Mouse (Mus musculus) ovary, postnatal 36 days (tissue): ENCODE results near the gene Dpep1.
A peak's percentile ranks its signal among the peaks of the same experiment; 100 is the strongest.
"Not testable (repeated sequence)": the region's sequence is repeated elsewhere in the genome, so short reads cannot be mapped to it uniquely, and the experiment has no call there.

Experiments used
- DNase-seq: peaks from one replicate; pipeline ENCODE4 v3.0.0; 2022; ENCODE audit warnings: low spot score, mixed read lengths

Gene Dpep1

DNA sequence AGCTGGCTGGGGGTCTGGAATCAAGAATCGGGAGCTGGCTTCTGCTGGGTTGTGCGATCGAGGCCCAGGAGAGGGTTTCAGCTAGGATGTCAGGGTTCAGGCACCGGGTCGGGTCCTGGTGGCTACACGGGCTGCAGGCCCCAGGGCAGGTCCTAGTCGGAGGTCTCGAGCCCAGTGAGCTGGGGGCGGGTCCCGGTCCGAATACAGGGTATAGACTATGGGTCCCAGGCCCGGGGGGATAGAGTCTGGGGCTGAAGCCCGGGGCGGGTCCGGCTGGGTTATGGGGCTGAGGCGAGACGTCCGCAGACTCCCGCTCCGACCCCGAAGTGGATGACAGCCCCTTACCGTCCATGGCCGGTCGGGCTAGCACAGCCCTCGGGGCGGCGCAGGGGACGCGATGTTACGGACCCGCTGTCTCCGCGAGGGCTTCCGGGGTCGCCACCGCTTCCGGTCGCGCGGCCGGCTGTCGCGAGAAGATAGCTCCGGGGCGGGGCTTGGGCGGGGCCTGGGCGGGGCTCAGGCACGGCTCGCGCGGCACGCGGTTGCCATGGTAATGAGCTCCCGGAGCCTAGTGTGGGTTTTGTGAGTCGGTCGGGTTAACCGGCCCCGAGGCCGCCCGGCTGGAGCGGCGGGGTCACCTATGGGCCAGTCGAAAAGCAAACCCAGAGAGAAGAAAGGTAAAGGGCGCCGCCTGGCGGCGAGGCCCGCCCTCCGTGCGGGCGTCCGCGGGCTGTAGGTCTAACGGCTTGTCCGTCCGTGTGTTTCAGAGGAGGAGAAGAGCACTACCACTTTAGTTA lies 26.5 kb downstream of the Dpep1 start, which contains the start of the genes Chmp1a and Spata33:
Gene Chmp1a, minus strand, starts transcription at position 443 of the 797 bp plus-strand sequence.
Gene Spata33, plus strand, starts transcription at position 512 of the 797 bp plus-strand sequence.
- peak; percentile 93 for DNase-seq

DNA sequence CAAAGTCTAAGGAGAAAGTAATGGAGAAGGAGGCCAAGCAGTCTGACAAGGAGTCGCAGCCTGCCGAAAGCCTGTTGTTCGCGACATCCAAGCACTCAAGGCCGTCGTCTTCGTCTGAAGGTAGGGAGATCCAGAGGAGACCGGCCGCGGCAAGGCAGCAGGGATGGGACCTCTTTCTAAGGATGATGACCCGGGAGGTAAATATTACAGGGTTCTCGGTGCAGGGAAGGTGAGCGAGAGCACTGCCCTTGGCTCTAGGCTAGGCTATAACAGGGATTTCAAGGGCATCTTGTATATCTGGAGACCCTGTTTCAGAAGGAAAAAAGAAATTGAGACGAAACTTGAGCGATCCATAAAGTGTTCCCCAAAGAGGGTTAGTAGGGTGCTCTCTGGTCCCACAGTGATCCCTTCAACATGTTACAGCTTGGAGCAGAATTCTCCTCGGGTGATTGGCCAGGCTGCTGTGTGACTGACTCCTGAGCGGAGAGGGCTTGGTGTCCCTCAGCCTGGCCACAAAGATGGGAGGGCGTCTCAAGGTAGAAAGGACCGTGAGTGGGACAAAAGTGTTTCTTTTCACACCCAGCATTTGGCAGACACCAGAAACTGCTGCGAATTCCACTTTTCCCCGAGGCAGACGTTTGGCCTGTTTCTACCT lies 27.2 kb downstream of the Dpep1 start:
- no peak for DNase-seq

DNA sequence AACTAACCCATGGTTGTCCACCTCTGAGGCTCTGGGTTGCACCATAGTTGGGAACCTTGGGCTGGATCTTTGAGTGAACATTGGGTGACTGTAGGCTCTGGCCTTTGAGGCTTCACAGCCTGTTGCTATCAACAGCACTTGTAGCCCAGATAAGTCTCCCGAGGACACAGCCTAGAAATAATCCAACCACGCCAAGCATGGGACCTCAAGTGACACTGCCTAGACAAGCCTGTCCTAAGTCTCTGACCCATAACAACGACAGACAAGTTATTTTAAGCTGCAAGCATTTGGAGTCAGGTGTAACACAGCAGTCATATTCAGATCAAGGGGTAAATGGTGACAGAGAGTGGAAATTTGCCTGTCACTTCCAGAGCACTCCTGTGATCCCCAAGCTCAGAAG lies 29.4 kb downstream of the Dpep1 start:
- no peak for DNase-seq

DNA sequence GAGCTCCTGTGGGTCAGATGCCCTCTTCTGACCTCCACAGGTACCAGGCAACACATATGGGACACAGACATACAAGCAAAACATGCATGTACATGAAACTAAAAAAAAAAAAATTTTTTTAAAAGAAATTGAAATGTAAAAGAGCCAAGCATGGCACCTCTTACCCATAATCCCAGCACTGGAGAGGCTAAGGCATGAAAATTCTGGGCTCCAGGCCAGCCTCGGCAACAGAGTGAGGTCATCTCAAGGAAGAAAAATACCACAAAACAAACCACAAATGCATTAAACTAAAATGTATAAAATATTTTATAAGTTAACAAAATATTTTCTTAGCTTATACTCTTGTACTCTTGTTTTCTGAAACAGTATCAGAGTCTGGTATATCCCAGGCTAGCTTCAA lies 34.9 kb downstream of the Dpep1 start:
- no peak for DNase-seq

DNA sequence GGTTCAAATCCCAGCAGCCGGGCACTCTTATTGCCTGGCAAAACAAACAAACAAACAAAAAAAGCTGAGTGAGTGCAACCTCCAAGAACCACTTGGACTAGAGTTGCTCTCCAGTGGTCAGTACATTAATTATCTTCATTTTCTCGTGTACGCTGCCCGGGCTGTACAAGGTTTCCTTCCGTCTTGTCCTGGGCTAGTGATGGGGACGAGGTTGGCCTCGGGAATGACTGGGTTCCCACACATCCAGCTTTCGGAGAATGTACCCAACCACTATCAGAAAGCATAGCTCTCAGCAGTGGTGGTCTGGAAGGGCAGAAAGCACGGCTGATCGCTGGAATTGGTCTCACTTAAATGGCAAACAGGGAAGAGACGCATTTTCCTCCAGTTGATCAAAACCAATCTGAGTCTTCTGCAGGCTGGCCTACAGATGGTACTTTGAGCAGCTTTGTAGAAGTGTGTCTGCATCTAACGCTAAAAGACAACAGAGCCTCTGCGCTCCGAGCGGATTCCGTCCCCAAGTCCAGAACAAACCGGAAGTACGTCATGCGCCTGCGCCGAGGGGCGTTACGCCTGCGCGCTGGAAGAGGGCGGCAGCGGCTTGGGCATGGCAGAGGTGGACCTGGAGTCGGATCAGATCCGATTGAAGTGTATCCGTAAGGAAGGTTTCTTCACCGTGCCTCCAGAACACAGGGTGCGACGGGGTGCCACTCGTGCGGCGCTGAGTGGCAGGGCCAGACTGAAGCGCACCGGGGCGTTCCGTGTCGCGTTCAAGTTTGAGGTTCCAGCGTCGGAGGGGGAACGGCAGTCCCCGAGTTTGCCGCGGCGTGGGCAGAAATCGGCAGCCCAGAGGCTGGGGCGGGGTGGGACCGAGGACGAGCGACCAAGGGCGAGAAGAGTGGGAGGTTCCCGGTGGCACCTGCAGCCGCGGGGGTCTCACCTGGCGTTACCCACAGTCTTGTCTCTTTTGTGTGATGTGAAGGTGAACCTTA lies 38.5 kb downstream of the Dpep1 start, which contains the start of gene Cdk10:
Gene Cdk10, plus strand, starts transcription at position 565 of the 989 bp plus-strand sequence.
- DNase-seq: peak; percentile 92

DNA sequence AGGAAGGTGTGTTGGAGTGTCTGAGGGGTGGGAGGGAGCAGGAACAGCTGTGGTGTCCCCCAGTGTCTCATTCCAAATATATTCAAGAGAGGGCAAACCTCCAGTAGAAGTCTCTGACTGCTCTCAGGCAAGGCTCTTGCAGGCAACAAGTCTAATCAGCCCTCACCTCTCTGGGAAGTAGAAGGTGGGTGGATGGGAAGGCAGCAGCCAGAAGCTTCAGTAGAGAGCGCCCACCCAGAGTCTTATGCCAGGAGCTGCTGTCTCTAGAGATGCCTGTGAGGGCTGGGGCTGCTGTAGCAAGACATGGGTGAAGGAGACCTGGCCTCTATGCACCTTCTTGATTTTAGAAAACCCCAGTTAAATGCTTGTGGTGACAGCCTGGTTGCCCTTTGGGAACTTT lies 42.4 kb downstream of the Dpep1 start:
- no peak for DNase-seq

DNA sequence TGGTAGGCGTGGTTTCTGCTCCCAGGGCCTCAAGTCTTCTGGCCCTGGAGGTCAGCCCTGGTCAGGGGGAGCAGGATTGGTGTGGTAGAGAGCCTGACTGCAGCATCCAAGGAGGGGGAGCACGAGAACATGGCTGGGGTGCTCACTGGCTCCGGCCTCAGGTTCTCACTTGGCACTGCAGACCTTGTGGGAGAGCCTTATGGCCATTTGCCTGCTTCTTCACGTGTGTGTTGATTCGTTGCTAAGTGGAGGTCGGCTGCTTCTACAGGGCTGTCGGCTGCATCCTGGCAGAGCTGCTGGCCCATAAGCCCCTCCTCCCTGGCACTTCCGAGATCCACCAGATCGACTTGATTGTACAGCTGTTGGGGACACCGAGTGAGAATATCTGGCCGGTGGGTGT lies 44.3 kb downstream of the Dpep1 start:
- DNase-seq: not testable (repeated sequence)

DNA sequence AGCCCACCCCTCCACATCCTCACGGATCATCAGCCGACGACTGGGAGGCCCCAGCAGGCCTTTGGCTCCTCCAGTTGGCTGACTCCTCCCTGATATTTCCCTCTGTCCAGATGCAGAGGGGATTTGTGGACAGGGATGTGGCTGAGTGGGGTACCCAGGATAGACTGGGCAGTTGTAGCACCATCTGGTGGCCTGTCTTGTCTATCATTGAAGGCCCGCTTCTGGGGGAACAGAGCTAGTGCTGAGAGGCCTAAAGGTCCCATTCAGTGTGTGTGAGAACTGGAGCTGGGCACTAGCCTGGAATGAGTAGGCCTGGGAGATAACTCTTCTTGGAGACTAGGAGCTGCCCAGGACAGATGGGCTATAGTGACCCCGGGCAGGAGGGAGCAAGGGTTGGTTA lies 45.7 kb downstream of the Dpep1 start:
- DNase-seq: no peak

DNA sequence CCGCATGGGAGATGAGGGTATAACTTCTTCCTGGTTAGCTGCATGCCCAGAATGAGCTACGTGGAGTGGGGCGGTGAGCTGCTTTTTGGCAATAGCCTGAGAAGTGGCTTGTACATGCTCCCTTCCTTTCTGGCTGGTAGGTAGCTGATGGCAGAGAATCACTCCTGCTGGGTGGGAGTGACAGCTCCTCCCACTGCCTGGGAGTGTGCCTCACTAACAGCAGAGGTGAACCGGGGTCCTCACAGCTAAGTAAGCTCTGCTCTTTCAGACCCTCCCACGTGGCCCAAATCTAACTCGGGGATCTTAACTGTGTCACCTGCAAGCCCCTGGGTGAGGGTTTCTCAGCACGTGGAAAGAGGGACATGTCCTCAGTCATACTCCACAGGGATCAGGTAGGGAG lies 46.5 kb downstream of the Dpep1 start:
- no peak for DNase-seq

DNA sequence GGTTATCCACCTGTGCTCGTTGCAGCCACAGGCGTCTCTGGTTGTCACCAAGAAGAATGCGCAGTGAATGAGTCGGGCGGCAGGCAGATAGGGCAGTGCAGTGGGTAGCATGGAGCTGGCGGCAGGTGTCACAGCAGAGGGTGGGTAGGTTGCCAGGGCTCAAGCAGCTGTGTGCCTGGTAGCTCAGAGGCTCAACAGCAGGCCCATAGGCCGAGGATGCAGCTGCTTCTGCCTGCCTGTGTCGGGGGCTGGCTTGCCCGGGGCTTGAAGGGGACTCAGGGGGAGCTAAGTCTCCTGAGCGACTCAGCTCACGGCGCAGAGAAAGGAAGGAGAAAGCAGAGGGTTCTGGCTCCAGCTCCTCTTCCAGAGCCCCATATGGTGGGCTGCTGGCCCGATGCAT lies 47.3 kb downstream of the Dpep1 start:
- no peak for DNase-seq

DNA sequence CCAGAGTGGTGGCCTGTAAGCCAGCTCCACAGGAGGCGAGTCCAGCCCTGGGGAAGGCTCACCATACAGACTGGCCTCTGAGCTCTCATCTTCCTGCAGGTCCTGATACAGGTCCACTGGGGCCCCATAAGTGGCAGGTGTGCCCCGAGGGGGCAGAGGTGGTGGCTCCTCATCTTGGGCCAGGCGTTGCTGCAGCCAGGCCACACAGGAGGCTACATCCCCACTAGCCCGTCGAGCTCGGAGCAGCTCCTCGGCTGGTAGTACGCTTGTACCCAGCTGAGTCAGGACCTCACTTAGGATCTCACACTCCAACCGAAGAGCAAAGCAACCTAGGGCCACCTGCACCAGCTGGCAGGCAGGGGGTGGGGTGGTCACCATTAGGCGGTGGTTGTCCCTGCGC lies 47.7 kb downstream of the Dpep1 start:
- no peak for DNase-seq

DNA sequence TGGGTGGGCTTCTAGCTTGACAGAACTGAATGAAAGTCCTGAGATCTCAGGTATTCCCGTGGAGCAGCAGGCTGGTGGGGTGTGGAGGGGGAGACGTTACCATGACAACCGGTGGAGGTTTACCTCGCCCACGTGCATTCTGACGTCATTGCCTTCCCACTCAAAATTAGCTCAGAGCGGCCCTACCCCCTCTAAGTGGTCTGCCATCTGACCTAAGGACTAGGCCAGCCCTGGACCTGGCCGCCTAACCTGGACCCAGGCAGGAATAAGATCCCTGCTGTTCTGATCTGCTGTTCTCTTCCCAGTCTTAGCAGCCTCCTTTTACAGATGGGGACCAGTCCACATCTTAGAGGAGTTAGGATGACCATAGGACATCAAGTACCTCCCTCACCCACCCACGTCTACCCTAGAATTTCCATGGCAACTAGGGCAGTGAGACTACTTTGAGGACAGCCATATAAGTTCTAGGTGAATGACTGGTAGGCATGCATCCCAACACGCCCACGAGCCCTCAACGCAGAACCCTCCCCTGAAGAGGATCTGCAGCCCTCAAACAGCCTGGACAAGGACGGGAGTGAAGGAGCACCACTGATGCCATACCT lies 49.0 kb downstream of the Dpep1 start:
- no peak for DNase-seq

DNA sequence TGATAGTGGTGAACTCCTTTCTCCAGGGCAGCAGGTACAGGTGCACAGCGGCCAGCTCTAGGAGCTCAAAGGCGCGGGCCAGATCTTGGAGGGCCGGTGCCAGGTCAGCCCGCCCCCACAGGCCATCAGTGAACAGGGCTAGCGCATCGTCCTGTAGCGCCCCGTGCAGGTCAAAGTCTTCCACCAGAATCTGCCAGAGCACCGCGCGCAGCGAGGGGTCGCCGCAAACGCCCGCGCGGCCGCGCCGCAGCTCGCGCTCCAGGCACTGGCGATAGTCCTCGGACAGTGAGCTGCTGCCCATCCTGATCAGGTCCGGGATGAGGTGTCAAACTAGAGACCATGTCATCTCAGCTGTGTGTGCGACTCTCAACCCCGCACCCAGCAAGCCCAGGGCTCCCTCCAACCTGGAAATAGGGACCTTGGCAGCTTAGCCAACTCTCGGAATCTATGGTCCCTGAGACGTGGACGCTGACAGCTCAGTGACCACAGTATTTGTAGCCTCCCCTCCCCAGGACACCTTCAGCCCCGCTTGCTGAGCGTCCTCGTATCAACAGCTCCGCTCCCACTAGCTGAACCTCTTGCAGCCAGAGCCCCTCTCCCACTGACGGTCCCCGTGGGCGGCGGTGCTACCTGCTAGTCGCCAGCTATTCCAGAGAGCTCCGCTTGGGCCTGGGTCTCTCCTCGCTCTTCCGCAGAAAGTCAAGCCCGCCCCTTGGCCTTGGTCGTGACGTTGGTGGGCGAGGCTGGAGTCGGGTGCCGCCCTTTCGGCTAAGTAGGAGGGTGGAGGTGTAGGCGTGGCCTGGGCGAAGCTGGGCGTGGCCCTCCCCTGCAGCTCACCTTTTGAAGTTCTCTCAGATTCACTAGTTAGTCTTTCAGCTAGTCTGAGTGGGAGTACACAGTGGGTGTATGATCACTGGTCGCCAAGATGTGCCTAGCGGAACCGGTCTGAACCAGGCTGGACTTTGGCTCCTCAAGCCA lies 49.8 kb downstream of the Dpep1 start, which contains the start of gene Spata2l:
Gene Spata2l, minus strand, starts transcription at position 714 of the 978 bp plus-strand sequence.
- peak; percentile 87 for DNase-seq

DNA sequence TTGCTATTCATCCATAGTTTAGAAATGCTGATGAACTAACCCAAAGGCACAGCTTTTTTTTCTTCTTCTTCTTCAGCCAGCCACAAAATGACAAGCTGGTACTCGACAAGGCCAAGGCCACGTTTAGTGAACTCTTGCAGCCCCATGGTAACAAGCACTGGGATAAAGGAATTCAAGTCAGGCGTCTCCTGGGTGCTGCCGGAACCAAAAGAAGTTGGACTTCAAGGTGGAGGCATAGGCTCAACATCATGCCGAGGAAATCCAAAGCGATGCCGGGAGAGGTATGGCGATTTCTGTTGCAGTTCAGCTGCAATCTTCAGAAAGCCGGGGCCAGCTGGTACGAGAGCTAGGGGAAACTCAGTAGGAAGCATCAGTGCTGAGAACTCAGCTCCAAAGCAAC lies 53.4 kb downstream of the Dpep1 start:
- DNase-seq: no peak

DNA sequence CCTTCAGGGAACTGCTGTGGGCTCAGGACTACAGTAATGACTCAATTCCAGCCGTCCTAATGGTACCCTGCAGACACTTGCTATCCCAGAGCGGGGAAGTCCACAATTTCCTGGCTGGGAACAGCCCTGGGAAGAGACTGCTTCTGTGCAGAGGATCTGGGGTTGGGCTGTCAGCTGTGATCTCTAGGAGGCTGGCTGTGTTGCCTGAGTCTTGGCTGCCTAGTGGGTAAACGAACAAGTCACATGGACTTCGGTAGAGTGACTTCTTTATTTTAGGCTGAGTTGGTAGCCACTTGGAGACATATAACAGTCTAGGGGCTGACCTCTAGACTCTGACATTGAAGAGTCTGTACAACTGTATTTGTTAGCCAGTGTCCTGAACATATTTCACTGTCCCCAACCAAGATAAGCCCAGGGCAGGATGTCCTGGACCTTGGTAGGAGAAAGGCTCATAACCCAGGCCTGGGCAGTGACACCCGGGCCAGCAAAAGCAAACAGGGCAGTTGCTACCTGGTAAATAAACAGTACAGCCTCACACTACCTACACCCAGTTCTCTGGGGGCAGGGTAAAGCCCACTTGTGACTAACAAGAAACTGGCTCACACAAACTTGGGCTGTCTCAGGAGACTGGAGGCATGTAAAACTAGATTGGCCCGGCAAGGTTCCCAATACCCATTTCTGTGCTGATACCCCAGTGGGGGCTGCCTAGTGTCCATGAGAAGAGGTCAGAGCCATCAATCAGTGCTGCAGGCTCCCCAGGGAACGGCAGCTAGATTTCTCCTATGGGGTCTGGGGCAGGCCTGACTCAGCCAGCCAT lies 56.3 kb downstream of the Dpep1 start:
- no peak for DNase-seq

DNA sequence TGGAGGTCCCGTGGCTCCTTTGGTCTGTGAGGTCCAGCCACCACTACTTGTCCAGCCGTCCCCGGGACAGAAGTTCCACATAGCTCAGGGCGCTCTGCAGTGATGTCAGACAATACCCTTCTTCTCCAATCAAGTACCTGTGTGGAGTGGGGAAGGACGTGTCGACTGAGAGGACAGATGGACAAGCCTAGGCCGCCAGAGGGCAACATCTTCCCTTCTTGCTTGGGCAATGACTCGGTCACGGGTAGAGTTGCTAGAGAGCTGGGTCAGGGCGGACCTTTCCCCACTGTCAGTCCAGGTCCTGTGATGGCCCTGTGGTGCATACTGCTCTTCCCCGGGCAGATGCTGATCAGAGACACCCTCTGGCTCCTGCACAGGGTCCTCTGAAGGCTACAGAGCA lies 57.0 kb downstream of the Dpep1 start:
- DNase-seq: no peak

DNA sequence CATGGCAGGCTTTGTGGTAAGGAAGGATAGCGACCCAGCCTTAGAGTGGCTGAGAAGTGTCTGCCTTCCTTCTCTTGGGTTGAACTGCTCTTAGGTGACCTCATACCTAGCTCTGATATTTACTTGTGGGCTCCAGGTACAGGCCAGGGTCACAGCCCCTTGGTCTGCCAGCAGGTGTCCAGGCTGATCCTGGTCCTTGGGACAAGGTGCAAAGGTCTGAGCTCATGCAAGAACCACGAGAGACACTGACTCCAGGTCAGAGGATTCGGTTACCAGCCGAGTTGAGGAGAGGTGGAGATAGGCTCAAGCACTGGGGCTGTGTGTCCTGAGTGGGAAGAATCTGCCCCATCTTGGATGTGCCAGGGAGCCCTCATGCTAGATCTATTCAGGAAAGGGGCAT lies 58.3 kb downstream of the Dpep1 start:
- no peak for DNase-seq

DNA sequence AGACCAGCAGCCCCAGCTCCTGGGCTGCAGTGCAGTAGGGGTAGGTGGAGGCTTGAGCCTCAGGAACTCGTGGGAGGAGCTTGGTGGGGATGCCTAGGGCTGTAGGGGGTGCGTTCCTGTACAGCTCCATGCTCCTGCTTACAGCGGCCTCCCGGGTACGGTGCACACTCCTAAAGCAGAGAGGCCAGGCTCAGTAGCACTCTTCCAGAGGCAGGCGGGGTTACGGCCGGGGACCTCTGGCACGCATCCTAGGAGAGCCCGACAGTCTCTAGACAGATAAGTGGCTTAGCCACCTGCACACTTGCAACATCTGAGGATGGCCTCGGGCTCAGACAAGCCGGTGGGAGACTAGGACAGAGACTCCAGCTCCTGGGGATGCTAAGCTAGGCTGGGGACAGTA lies 59.5 kb downstream of the Dpep1 start:
- DNase-seq: no peak

DNA sequence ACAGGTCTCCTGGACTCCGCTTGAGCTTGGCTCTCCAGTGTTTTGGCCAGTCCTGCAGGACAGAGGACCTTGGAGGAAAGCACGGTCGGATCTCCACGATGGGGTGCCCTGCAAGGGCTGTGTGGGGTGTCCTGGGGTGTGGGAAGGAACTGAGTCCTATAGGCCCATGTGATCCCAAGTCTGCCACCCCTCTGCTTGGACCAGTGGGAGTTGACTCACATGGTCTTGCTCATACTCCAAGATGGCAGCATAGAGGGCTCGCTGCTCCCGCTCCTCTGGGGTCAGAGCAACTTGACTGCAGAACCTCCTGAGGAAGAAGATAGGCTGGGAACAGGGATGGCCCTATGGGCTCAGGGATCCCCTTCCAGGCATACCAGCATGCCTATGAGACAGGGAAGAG lies 61.7 kb downstream of the Dpep1 start:
- no peak for DNase-seq

DNA sequence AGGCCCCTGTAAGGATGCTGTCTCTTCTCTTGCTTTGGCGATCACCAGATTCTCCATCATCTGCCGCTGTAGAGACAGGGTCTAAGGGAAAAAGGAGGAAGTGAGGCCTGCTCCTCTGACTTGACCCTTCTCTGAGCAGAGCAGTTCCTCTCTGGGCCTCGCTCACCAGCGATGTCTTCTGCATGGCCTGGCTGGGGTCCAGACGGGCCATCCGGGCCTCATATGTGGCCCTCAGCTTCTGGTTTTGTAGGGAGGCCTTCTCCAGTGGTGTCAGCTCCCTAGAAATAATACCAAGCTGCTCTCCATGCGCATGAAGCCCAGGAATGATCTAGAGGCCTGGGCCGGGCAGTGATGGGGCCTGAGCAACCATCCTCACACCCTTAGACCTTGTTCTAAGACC lies 62.6 kb downstream of the Dpep1 start:
- no peak for DNase-seq
